Mouse (Mus musculus) olfactory bulb, adult 2 months (tissue): ENCODE measurements at regions not wholly inside any gene's neighbourhood (a gene's known extent, or its start where the extent isn't known, plus 50 kb on each side); places are given as distances from the start of the nearest gene placed in this dataset.

Source experiments
- H3K27ac ChIP-seq: fragments of 200-500 bp; 2 replicates; pipeline ENCODE4 v1.5.1; 2012; ENCODE audit warnings: low read depth, low read length; ENCODE audit not compliant: insufficient read depth
- H3K4me1 ChIP-seq: fragments of 200-500 bp; 2 replicates; pipeline ENCODE4 v1.6.1; 2012; ENCODE audit warnings: low read length; ENCODE audit not compliant: control insufficient read depth, insufficient read depth
- H3K4me3 ChIP-seq: fragments of 200-500 bp; 2 replicates; pipeline ENCODE4 v1.5.1; 2012; ENCODE audit warnings: mild to moderate bottlenecking, low read depth, low read length, moderate library complexity; ENCODE audit not compliant: insufficient read depth
- CTCF ChIP-seq: fragments of 200-500 bp; IDR thresholded peaks from 2 replicates; pipeline ENCODE4 v1.5.1; 2012; ENCODE audit warnings: low read depth, mild to moderate bottlenecking, low read length, moderate library complexity; ENCODE audit not compliant: insufficient read depth
- POLR2A ChIP-seq: fragments of 200-500 bp; IDR thresholded peaks from 2 replicates; pipeline ENCODE4 v1.6.1; 2012; ENCODE audit warnings: mild to moderate bottlenecking, low read depth, low read length, moderate library complexity; ENCODE audit not compliant: insufficient read depth
- WGBS: fragments of 180-500 bp; shearing (Covaris S2); methylation state at CpG from one replicate; pipeline ENCODE4 v1.1.7; 2018; 5-methylcytosine and 5-hydroxymethylcytosine counted together

DNA sequence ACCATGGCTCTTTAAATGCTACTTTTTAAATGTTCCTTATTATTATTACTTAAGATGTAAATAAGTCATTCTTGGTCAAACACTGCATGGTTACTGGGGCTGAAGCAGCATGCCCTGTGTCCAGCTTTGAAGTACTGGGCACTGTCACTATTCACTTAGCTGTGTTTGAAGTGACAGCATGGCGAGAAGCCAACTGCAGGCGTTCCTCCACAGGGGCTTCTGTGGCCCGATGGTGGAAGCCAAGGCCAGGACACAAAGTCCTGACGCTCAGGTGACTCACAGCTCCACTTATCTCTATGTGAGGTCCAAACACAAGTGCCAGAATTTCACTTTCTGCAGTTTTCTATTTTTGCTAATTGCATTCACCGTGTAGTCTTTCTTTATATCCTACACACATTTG is 65.3 kb downstream of the Cdca7 start:
- no peak overlapping the region for H3K4me3 ChIP-seq
- H3K4me1 ChIP-seq: no peaks in the 10 kb centered on the region
- H3K27ac ChIP-seq: no peak overlapping the region
- WGBS: 63% methylated on average over 5 of the region's 5 CpGs
- no peak for TF ChIP-seq CTCF
- no peak for TF ChIP-seq POLR2A

DNA sequence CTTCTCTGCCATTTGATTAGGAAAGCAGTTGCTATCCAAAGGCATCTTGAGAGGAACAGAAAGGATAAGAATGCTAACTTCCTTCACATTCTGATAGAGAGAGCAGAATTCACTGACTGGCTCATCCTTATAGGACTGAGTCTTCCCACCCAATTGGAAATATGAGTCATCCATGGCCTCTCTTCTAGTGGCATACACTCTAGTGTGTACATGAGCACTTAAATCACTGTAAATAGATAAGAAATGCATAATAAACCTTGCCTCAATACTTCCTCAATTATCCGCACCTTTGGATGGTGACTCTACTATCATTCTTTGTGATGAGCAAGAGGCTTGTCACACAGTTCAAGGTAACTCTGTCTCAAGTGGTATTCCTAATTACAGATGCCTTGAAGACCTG is 69.5 kb downstream of the Cdca7 start:
- TF ChIP-seq POLR2A: no peak
- no peak for TF ChIP-seq CTCF
- 91% methylated on average over 1 of the region's 1 CpGs for WGBS
- no peaks in the 10 kb centered on the region for H3K4me1 ChIP-seq
- no peak overlapping the region for H3K27ac ChIP-seq
- H3K4me3 ChIP-seq: no peak overlapping the region

DNA sequence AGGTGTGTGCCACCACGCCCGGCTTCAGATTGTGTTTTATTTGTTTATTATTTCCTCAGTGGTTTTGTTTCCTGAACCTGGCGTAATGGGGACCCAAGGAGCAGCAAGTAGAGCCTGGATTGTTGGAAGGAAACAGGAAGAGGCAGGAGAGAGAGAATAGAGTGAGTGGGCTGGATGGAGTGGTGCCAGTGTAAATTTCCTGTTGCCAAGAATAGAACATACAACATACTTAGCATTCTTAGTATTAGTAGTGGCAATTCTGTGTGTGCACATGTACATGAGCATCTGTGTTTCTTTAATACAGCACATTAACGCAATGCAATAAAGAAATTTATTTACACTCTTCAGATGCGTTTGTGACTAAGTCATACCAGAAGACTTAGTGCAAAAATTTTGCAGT is 70.5 kb downstream of the Cdca7 start:
- H3K4me3 ChIP-seq: no peak overlapping the region
- WGBS: 88% methylated on average over 5 of the region's 5 CpGs
- H3K4me1 ChIP-seq: no peaks in the 10 kb centered on the region
- H3K27ac ChIP-seq: no peak overlapping the region
- TF ChIP-seq CTCF (no peak), POLR2A (no peak)

DNA sequence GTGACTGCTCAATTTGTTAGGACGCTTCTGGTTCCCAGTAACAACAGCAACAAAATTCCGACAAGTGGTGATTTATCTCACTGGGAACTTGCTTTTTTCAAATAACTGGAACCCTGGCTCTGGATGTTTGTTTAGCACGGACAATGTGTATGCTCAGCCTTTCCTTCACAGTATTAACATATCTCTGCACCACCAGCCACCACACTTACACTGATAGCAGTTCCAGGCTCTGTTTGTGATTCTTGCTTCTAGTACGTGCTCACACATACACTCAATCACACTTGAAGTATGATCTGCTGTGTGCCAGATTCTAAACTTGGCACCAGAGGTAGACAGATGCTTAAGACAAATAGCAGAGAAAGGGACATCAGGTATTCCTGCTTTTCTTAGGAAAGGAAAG is 71.0 kb downstream of the Cdca7 start:
- H3K4me1 ChIP-seq: no peaks in the 10 kb centered on the region
- TF ChIP-seq CTCF (no peak), POLR2A (no peak)
- H3K27ac ChIP-seq: no peak overlapping the region
- 90% methylated on average over 4 of the region's 4 CpGs for WGBS
- H3K4me3 ChIP-seq: no peak overlapping the region

DNA sequence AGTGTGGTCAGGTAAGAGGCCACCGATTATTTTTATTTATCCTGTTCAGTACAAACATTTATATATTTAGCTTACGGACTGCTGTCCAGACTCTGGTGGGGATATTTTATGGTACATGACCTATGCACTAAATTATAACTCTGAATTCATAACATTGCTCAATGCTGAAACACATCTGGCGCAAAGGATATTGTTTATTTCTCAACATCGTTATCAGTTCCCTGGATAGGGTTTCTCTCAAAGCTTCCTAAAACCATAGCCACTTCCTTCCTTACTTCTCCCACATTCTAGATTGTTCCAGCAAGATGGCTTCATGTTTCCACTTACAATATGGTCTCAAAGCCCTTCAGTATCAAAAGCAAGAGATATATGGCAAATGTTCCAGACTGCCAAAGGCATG is 75.3 kb downstream of the Cdca7 start:
- H3K27ac ChIP-seq: no peak overlapping the region
- 83% methylated on average over 4 of the region's 4 CpGs for WGBS
- TF ChIP-seq POLR2A (no peak), CTCF (no peak)
- H3K4me3 ChIP-seq: no peak overlapping the region
- no peaks in the 10 kb centered on the region for H3K4me1 ChIP-seq

DNA sequence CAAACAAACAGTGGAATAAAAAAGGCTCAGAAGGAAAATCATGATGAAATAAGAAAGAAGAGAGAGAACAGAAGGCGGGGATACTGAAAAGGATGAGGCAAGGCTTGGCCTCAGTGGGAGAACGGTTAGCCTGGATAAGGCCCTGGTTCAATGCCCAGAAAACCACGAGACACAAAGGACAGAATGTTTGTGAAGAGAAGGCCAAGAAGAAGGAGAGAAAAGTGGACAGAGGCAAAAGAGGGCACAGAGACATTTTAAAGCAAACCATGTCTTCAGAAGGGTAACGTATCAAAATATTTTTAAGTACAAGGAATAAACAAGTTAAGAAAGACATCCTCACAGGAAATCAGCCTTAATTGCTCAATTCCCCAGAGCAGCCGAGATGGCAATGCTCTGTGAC is 78.6 kb downstream of the Cdca7 start:
- TF ChIP-seq CTCF (no peak), POLR2A (no peak)
- Histone ChIP-seq H3K27ac (no peak overlapping the region), H3K4me1 (no peaks in the 10 kb centered on the region), H3K4me3 (no peak overlapping the region)
- 70% methylated on average over 5 of the region's 5 CpGs for WGBS

DNA sequence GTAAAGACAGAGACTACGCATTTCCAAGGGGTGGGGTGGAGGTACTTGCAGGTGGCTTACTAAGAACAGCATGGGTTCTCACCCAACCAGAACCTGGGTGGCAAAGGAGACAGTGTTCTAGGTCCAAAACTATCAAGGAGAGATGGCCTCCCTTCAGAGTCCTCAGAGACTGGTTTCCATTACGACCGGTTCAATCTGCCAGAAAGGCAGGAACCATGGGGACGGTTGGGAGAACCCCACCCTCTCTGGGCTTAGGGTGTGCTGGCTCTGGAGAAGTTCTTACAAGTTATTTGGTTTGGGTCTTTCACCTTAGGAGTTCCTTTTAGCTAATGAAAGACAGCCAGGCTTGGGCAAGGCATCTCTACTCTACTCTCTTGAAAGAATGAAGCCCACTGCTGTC is 79.2 kb downstream of the Cdca7 start:
- Histone ChIP-seq H3K4me3 (no peak overlapping the region), H3K4me1 (no peaks in the 10 kb centered on the region), H3K27ac (no peak overlapping the region)
- WGBS: 90% methylated on average over 4 of the region's 4 CpGs
- no peak for TF ChIP-seq CTCF
- TF ChIP-seq POLR2A: no peak

DNA sequence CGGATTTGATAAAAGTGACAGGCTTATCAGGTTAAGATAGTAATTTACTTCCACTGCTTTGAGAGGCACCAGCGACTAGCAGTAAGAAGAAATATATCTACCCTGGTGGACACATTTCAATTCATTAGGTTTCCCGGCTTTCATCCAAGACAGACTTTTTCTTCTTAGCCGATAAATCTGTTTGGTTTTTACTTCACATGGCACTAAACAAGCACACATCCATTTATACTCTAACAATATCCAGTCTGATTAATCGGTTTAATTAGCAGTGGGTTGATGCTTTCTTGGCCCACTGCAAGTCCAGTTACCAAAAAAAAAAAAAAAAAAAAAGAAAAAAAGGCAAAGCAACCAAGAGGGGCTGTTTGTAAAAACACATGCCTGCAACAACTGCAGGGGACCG is 79.6 kb downstream of the Cdca7 start:
- no peaks in the 10 kb centered on the region for H3K4me1 ChIP-seq
- H3K4me3 ChIP-seq: no peak overlapping the region
- TF ChIP-seq CTCF: no peak
- no peak for TF ChIP-seq POLR2A
- no peak overlapping the region for H3K27ac ChIP-seq
- WGBS: 56% methylated on average over 6 of the region's 6 CpGs

DNA sequence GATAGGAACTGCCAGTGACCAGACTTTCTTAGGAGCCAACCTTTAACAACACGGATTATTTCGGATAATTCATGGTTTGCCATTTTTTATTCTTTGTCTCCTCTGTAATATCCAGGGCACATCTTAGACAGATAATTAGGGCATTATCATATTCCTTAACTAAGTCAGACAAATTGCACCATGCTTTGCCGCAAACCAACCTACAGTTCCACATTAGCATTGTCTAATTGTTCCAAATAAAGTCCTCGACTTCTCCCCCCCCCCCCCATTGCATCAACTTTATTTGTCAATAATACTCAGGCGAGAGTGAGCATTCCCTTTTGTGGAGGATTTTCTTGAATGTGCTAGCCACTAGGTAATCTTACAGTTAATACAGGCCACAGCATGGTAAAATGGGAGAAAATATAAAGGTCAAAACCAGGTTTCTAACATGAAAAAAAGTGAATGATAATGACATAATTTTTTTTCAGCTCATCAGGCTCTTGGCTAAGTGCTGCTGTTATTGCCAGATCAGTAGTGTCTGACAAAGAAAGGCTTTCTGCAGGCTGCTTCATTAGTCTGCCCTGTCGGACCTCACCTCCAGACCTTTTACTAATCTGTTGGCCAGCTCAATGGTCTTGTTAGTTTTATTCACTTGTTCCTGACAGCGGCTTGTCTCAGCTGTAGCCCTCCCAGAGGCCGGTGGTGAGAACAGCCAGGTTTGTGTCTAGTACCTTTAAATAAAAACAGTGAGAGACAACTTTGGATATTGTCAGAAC is 80.3 kb downstream of the Cdca7 start:
- 51% methylated on average over 8 of the region's 8 CpGs for WGBS

More for the DNA sequence above, 80.3 kb downstream of the Cdca7 start:
- H3K4me3 ChIP-seq: no peak overlapping the region
- H3K27ac ChIP-seq: no peak overlapping the region
- TF ChIP-seq CTCF: no peak
- TF ChIP-seq POLR2A: no peak
- no peaks in the 10 kb centered on the region for H3K4me1 ChIP-seq
